Mouse (Mus musculus) MEL (cell line): Measurements from ENCODE around the gene Katnb1.

Experiments used
- CTCF ChIP-seq, 3 experiments: IDR thresholded peaks in 2 of 3; conservative IDR thresholded peaks in 1 of 3; 2 replicates each; pipeline ENCODE4 v1.5.1; 2011 to 2012; ENCODE audit warnings: low read length in 3 of 3, low read depth in 2 of 3, mild to moderate bottlenecking in 2 of 3, improper control_type of control experiment in 1 of 3, inconsistent platforms in 1 of 3, mixed read lengths in 1 of 3, moderate library complexity in 1 of 3; ENCODE audit not compliant: control insufficient read depth in 1 of 3, insufficient read depth in 1 of 3, poor library complexity in 1 of 3, severe bottlenecking in 1 of 3
- EP300 ChIP-seq, 2 experiments: IDR thresholded peaks; 2 replicates each; pipeline ENCODE4 v1.6.1; 2011; ENCODE audit warnings: improper control_type of control experiment in 2 of 2, low read length in 2 of 2, low read depth in 1 of 2, mild to moderate bottlenecking in 1 of 2
- JUND ChIP-seq: IDR thresholded peaks from 2 replicates; pipeline ENCODE4 v1.6.1; 2011; ENCODE audit warnings: low read depth, mild to moderate bottlenecking, improper control_type of control experiment, low read length
- MAX ChIP-seq: IDR thresholded peaks from 2 replicates; pipeline ENCODE4 v1.6.1; 2011; ENCODE audit warnings: low read length, improper control_type of control experiment
- NELFE ChIP-seq: IDR thresholded peaks from 2 replicates; pipeline ENCODE4 v1.6.1; 2011; ENCODE audit warnings: low read depth, low read length, improper control_type of control experiment
- NRF1 ChIP-seq: IDR thresholded peaks from 2 replicates; pipeline ENCODE4 v1.6.1; 2014; ENCODE audit warnings: low read depth, mild to moderate bottlenecking, inconsistent platforms, low read length, improper control_type of control experiment, moderate library complexity; ENCODE audit not compliant: poor library complexity, insufficient read depth, severe bottlenecking
- POLR2A ChIP-seq, 2 experiments: IDR thresholded peaks; 2 replicates each; pipeline ENCODE4 v1.6.1; 2011 to 2012; ENCODE audit warnings: low read length in 2 of 2, mild to moderate bottlenecking in 2 of 2, control low read depth in 1 of 2, improper control_type of control experiment in 1 of 2, low read depth in 1 of 2, moderate library complexity in 1 of 2; ENCODE audit not compliant: control insufficient read depth in 1 of 2, insufficient read depth in 1 of 2, poor library complexity in 1 of 2
- POLR2AphosphoS5 ChIP-seq: IDR thresholded peaks from 2 replicates; pipeline ENCODE4 v1.6.1; 2012; ENCODE audit warnings: low read depth, borderline replicate concordance, mild to moderate bottlenecking, inconsistent platforms, low read length, moderate library complexity, mixed read lengths
- RAD21 ChIP-seq: IDR thresholded peaks from 2 replicates; pipeline ENCODE4 v1.6.1; 2011; ENCODE audit warnings: mild to moderate bottlenecking, low read depth, low read length, improper control_type of control experiment
- SIN3A ChIP-seq: IDR thresholded peaks from 2 replicates; pipeline ENCODE4 v1.6.1; 2012; ENCODE audit warnings: low read length, improper control_type of control experiment, inconsistent platforms
- USF1 ChIP-seq: IDR thresholded peaks from 2 replicates; pipeline ENCODE4 v1.6.1; 2014; ENCODE audit warnings: low read depth, mild to moderate bottlenecking, inconsistent platforms, low read length, improper control_type of control experiment, moderate library complexity
- ZC3H11A ChIP-seq: IDR thresholded peaks from 2 replicates; pipeline ENCODE4 v1.6.1; 2012; ENCODE audit warnings: low read depth, mild to moderate bottlenecking, inconsistent platforms, low read length, improper control_type of control experiment
- ZNF384 ChIP-seq: IDR thresholded peaks from 2 replicates; pipeline ENCODE4 v1.6.1; 2012; ENCODE audit warnings: low read depth, mild to moderate bottlenecking, inconsistent platforms, low read length, improper control_type of control experiment

- TF ChIP-seq EP300 (IDR thresholded peaks at IDR 0.05; ENCODE audit: low read depth in 1 of 2, low read length in 2 of 2) (no peak), CTCF (IDR thresholded peaks at IDR 0.05 in 2 of 3, conservative IDR thresholded peaks at IDR 0.05 in 1 of 3; ENCODE audit: control insufficient read depth in 1 of 3, insufficient read depth in 1 of 3, low read depth in 2 of 3, low read length in 3 of 3, poor library complexity in 1 of 3, severe bottlenecking in 1 of 3) (peak in 2 of 3 experiments; percentile 1 to 28; a peak in 2 of 6 replicates), SIN3A (no peak), POLR2AphosphoS5 (no peak), POLR2A (IDR thresholded peaks at IDR 0.05; ENCODE audit: control insufficient read depth in 1 of 2, insufficient read depth in 1 of 2, low read depth in 1 of 2, low read length in 2 of 2, poor library complexity in 1 of 2) (no peak), NRF1 (no peak), USF1 (no peak), ZNF384 (no peak), RAD21 (no peak), NELFE (no peak), ZC3H11A (no peak), MAX (no peak), JUND (no peak)
Observed at GRCm38 (mm10) chr8:95101972-95102371, 21.0 kb downstream of the Katnb1 start.
